Mouse (Mus musculus) liver, embryonic 15.5 days (tissue): ENCODE results near the gene Fnip2. TPM values are rescaled to one million over a fixed set of nuclear protein-coding genes. Genes with fewer than 3 reads are reported as not detected.

Experiments used
- ATAC-seq: fragments of 200-750 bp; cut with Nextera tagmentation; 2 replicates; pipeline ENCODE4 v1.8.0; 2017; ENCODE audit warnings: moderate number of reproducible peaks, mild to moderate bottlenecking, moderate library complexity; ENCODE audit not compliant: insufficient read depth
- H3K27ac ChIP-seq: fragments of 300-500 bp; sonication (generic); replicated peaks from 2 replicates; pipeline ENCODE4 v1.5.1; 2015; ENCODE audit warnings: mild to moderate bottlenecking, inconsistent platforms
- H3K27me3 ChIP-seq: fragments of 300-500 bp; sonication (generic); 2 replicates; pipeline ENCODE4 v1.6.1; 2015; ENCODE audit warnings: mild to moderate bottlenecking, inconsistent platforms
- H3K36me3 ChIP-seq: fragments of 300-500 bp; sonication (generic); replicated peaks from 2 replicates; pipeline ENCODE4 v1.6.1; 2015; ENCODE audit warnings: moderate library complexity, mild to moderate bottlenecking, inconsistent platforms
- H3K4me1 ChIP-seq: fragments of 300-500 bp; sonication (generic); replicated peaks from 2 replicates; pipeline ENCODE4 v1.6.1; 2015; ENCODE audit warnings: inconsistent platforms
- H3K4me2 ChIP-seq: fragments of 300-500 bp; sonication (generic); 2 replicates; pipeline ENCODE4 v1.6.1; 2015; ENCODE audit warnings: moderate library complexity, mild to moderate bottlenecking, inconsistent platforms
- H3K4me3 ChIP-seq: fragments of 300-500 bp; sonication (generic); replicated peaks from 2 replicates; pipeline ENCODE4 v1.5.1; 2015; ENCODE audit warnings: mild to moderate bottlenecking, inconsistent platforms
- H3K9ac ChIP-seq: fragments of 300-500 bp; sonication (generic); 2 replicates; pipeline ENCODE4 v1.6.1; 2015; ENCODE audit warnings: moderate library complexity, mild to moderate bottlenecking, inconsistent platforms
- H3K9me3 ChIP-seq: fragments of 300-500 bp; sonication (generic); replicated peaks from 2 replicates; pipeline ENCODE4 v1.6.1; 2016; ENCODE audit warnings: inconsistent platforms
- WGBS: fragments of 180-500 bp; shearing (Covaris S2); methylation state at CpG from one replicate; pipeline ENCODE4 v1.1.7; 2015; ENCODE audit warnings: mixed read lengths; ENCODE audit not compliant: insufficient replicate concordance; 5-methylcytosine and 5-hydroxymethylcytosine counted together
- polyA plus RNA-seq: library from polyadenylated mRNA; unstranded; fragments of >200 nt; fragmentation: Nextera tagmentation; extraction: Ambion mirVana; gene quantifications from 2 replicates; pipeline ENCODE4 v1.2.1, GENCODE M21; 2015

The Fnip2 gene
- 4.8 and 6.1 TPM in 2 replicates for polyA plus RNA-seq

- H3K4me3 ChIP-seq: peak within 1 kb of the TSS; percentile 81
- H3K9ac ChIP-seq: peak within 1 kb of the TSS; percentile 94
- H3K27me3 ChIP-seq: no peaks in the 10 kb centered on the region
- H3K4me2 ChIP-seq: peak within 1 kb of the TSS; percentile 86
- under 1% methylated on average over 53 of the region's 55 CpGs for WGBS
- H3K4me1 ChIP-seq: peaks cover 61% of the 10 kb centered on the region
- peak within 1 kb of the TSS; percentile 97 for H3K27ac ChIP-seq
- H3K36me3 ChIP-seq: no peaks in the 10 kb centered on the region; the same call in 1 of the 2 replicates
- no peaks in the 10 kb centered on the region for H3K9me3 ChIP-seq
- ATAC-seq: peak; percentile 93
Measured at GRCm38 (mm10) chr3:79567703-79568362, at the start of gene Fnip2. TSS of gene Fnip2 (minus strand) at chr3:79567796.

DNA sequence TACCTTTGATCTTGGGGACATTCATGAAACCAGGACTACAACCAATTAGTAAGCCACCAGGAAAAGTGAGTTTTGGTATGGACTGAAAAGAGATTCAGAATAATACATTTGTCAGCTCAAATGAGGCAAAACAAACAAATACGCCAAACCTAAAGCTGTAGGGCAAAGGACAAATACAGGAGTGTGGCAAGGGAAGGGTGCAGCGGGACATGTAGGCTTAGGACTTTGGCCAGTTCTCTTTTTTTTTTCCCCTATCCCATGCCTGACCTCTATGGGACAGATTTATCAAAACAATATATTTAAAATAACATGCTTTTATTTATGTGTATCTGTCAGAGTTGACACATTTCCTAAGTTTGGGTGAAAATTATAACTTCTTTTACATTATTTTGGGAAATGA is 42.3 kb upstream of the Fnip2 start:
- Histone ChIP-seq H3K4me1 (no peaks in the 10 kb centered on the region), H3K4me2 (no peak overlapping the region), H3K36me3 (peaks cover 61% of the 10 kb centered on the region), H3K9me3 (no peaks in the 10 kb centered on the region), H3K27me3 (no peaks in the 10 kb centered on the region), H3K27ac (no peak overlapping the region), H3K9ac (no peak overlapping the region), H3K4me3 (no peak overlapping the region)
- ATAC-seq: no peak
- 70% methylated on average over 2 of the region's 2 CpGs for WGBS

GRCm38 (mm10) chr3:79595468-79595867 is 27.9 kb upstream of the Fnip2 start:
- Histone ChIP-seq H3K4me1 (peaks cover 24% of the 10 kb centered on the region), H3K36me3 (peaks cover 67% of the 10 kb centered on the region), H3K4me2 (no peak overlapping the region), H3K9ac (no peak overlapping the region), H3K9me3 (no peaks in the 10 kb centered on the region), H3K27me3 (no peaks in the 10 kb centered on the region), H3K4me3 (no peak overlapping the region), H3K27ac (no peak overlapping the region)
- 80% methylated on average over 7 of the region's 7 CpGs for WGBS
- ATAC-seq: no peak

DNA sequence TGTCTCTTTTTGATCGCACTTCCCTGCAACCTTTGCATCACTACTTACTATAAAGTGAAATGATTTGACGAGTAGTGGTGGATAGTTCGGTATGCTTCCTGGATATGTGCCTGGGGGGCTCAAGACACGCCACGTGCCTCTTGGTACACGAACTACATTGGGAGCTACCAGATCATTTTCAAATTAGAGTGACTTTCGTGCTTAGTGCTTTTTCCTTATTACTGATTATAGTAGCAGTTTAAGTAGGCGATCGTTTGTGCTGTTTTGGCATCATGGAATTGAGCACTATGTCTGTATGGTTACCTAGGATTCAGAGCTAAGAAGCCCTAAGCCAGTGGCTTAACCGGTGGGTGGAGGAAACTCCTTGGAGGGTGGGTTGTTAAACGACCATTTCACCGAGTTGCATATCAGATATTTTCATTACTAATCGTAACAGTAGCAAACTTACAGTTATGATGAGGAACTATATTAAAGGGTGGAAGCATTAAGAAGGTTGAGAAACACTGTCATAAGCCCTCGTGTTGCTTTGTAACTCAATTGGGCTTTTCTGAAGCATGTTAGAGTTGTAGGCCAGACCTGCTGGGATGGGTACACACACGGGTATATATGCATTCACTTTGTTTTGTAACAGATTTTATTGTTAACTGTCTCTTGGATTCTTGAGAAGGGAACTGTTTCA is 24.3 kb upstream of the Fnip2 start:
- Histone ChIP-seq H3K27me3 (no peaks in the 10 kb centered on the region), H3K4me1 (peaks cover 37% of the 10 kb centered on the region), H3K4me3 (peak overlapping the region; percentile 96), H3K4me2 (peak overlapping the region; percentile 74), H3K27ac (peak overlapping the region; percentile 89), H3K9ac (peak overlapping the region; percentile 93), H3K36me3 (peaks cover 37% of the 10 kb centered on the region), H3K9me3 (no peaks in the 10 kb centered on the region)
- under 1% methylated on average over 15 of the region's 15 CpGs for WGBS
- peak; percentile 16; the same call in 1 of the 2 replicates for ATAC-seq

GRCm38 (mm10) chr3:79590863-79591792 is 23.5 kb upstream of the Fnip2 start, which contains the start of gene Ppid:
TSS of gene Ppid (plus strand) at chr3:79591342.
- Histone ChIP-seq H3K4me2 (peak within 1 kb of the TSS; percentile 74), H3K4me1 (peaks cover 39% of the 10 kb centered on the region), H3K4me3 (peak within 1 kb of the TSS; percentile 96), H3K27ac (peak within 1 kb of the TSS; percentile 89), H3K9ac (peak within 1 kb of the TSS; percentile 93), H3K9me3 (no peaks in the 10 kb centered on the region), H3K36me3 (peaks cover 29% of the 10 kb centered on the region), H3K27me3 (no peaks in the 10 kb centered on the region)
- peak; percentile 89 for ATAC-seq
- 2% methylated on average over 63 of the region's 63 CpGs for WGBS

- Histone ChIP-seq H3K4me3 (no peak overlapping the region), H3K27ac (no peak overlapping the region), H3K36me3 (peaks cover 15% of the 10 kb centered on the region), H3K27me3 (no peaks in the 10 kb centered on the region), H3K9ac (no peak overlapping the region), H3K4me2 (no peak overlapping the region), H3K4me1 (peaks cover 39% of the 10 kb centered on the region), H3K9me3 (no peaks in the 10 kb centered on the region)
- WGBS: 62% methylated on average over 2 of the region's 2 CpGs
- ATAC-seq: no peak
Measured at GRCm38 (mm10) chr3:79589671-79590070, 22.1 kb upstream of the Fnip2 start.

GRCm38 (mm10) chr3:79586804-79587203 is 19.2 kb upstream of the Fnip2 start:
- Histone ChIP-seq H3K4me2 (peak overlapping the region; percentile 39), H3K4me1 (peaks cover 32% of the 10 kb centered on the region), H3K27ac (no peak overlapping the region), H3K9ac (no peak overlapping the region), H3K9me3 (no peaks in the 10 kb centered on the region), H3K36me3 (no peaks in the 10 kb centered on the region), H3K4me3 (no peak overlapping the region), H3K27me3 (no peaks in the 10 kb centered on the region)
- 3% methylated on average over 6 of the region's 6 CpGs for WGBS
- peak; percentile 63 for ATAC-seq

GRCm38 (mm10) chr3:79579891-79580575 is 12.4 kb upstream of the Fnip2 start:
- no peaks in the 10 kb centered on the region for H3K9me3 ChIP-seq
- WGBS: 19% methylated on average over 5 of the region's 5 CpGs
- H3K36me3 ChIP-seq: no peaks in the 10 kb centered on the region
- no peak overlapping the region for H3K4me3 ChIP-seq
- ATAC-seq: peak; percentile 92
- H3K4me2 ChIP-seq: peak overlapping the region; percentile 52
- peaks cover 71% of the 10 kb centered on the region for H3K4me1 ChIP-seq
- peak overlapping the region; percentile 95 for H3K27ac ChIP-seq
- peak overlapping the region; percentile 21; the same call in 1 of the 2 replicates for H3K9ac ChIP-seq
- H3K27me3 ChIP-seq: no peaks in the 10 kb centered on the region

GRCm38 (mm10) chr3:79578164-79578563 is 10.6 kb upstream of the Fnip2 start:
- H3K27me3 ChIP-seq: no peaks in the 10 kb centered on the region
- H3K4me1 ChIP-seq: peaks cover 84% of the 10 kb centered on the region
- H3K27ac ChIP-seq: peak overlapping the region; percentile 51
- H3K9me3 ChIP-seq: no peaks in the 10 kb centered on the region
- H3K36me3 ChIP-seq: no peaks in the 10 kb centered on the region
- no peak overlapping the region for H3K4me3 ChIP-seq
- no peak overlapping the region for H3K4me2 ChIP-seq
- WGBS: 77% methylated on average over 6 of the region's 6 CpGs
- ATAC-seq: no peak
- H3K9ac ChIP-seq: no peak overlapping the region

DNA sequence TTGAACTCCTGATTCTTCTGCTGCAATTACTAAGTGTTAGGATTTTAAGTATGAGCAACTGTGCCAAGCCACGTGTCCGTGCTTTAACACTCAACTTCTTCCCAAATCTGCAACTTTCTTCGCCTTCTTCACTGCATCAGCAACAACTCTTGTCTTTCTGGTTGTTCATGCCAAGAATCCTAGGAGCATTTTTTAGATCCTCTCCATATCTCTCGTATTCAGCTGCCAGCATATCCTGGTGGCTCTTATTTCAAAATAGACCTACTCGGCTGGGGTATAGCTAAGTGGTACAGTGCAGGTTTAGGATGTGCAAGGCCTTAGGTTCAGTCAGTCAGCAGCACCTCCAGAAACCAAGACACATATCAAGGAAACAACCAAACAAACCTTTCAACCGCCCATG is 10.0 kb upstream of the Fnip2 start:
- Histone ChIP-seq H3K4me3 (no peak overlapping the region), H3K27me3 (no peaks in the 10 kb centered on the region), H3K4me2 (no peak overlapping the region), H3K9me3 (no peaks in the 10 kb centered on the region), H3K9ac (no peak overlapping the region), H3K4me1 (peaks cover 84% of the 10 kb centered on the region), H3K36me3 (no peaks in the 10 kb centered on the region), H3K27ac (peak overlapping the region; percentile 51)
- WGBS: 73% methylated on average over 6 of the region's 6 CpGs
- no peak for ATAC-seq
